In genomic region chr4:103214498-103214924, GRCm38 (mm10) we compare ENCODE assay signal across 8 mouse cellular contexts. TPM values are rescaled to one million over a fixed set of nuclear protein-coding genes. Genes with fewer than 3 reads are reported as not detected.
A peak's percentile ranks its signal among the peaks of the same experiment; 100 is the strongest.
DNase-seq lines count a peak whose midpoint lies in the region; ATAC-seq and TF ChIP-seq lines count a peak whose summit lies in the region.

No protein-coding gene starts in this region.

- H3K36me3 ChIP-seq in forebrain, embryonic 12.5 days (replicated peaks): peaks cover 8% of the 10 kb centered on the region
- H3K36me3 ChIP-seq in heart, embryonic 16.5 days (ENCODE audit: control insufficient read depth, insufficient read depth): peaks cover 4% of the 10 kb centered on the region; the same call in 1 of the 2 replicates
- 0 out of 2 replicates have a peak, but pooled peaks cover 9% of the 10 kb centered on the region for H3K36me3 ChIP-seq in liver, postnatal 0 days (replicated peaks; ENCODE audit: insufficient read depth, low read length)
- H3K36me3 ChIP-seq in neural tube, embryonic 13.5 days: peaks cover 14% of the 10 kb centered on the region
- H3K36me3 ChIP-seq in stomach, postnatal 0 days (ENCODE audit: control insufficient read depth, insufficient read depth, low read length): 0 out of 2 replicates have a peak, but pooled peaks cover 6% of the 10 kb centered on the region

- DNase-seq in CD4-positive helper T cell, adult 2 months (ENCODE audit: low read depth, low spot score): peak; percentile 80
- peak; percentile 80 for DNase-seq in brain, adult 2 months (ENCODE audit: low read depth, low spot score)
- peak; percentile 72 to 81 for DNase-seq in kidney, postnatal 36 days
- DNase-seq in liver, postnatal 0 days: peak; percentile 70
- peak; percentile 60 for DNase-seq in stomach, postnatal 0 days (ENCODE audit: low spot score)

- peak overlapping the region; percentile 69 for H3K4me2 ChIP-seq in forebrain, embryonic 12.5 days
- peak overlapping the region; percentile 74 for H3K4me2 ChIP-seq in heart, embryonic 16.5 days (ENCODE audit: low read depth, low read length)
- H3K4me2 ChIP-seq in liver, postnatal 0 days (ENCODE audit: low read depth, low read length): peak overlapping the region; percentile 87
- H3K4me2 ChIP-seq in neural tube, embryonic 13.5 days: peak overlapping the region; percentile 75
- peak overlapping the region; percentile 80 for H3K4me2 ChIP-seq in stomach, postnatal 0 days (replicated peaks; ENCODE audit: low read depth)

- H3K4me3 ChIP-seq in forebrain, embryonic 12.5 days (replicated peaks): peak overlapping the region; percentile 66
- H3K4me3 ChIP-seq in heart, embryonic 16.5 days (ENCODE audit: low read length): peak overlapping the region; percentile 96
- peak overlapping the region; percentile 97 for H3K4me3 ChIP-seq in liver, postnatal 0 days (ENCODE audit: low read depth, low read length)
- peak overlapping the region; percentile 90 for H3K4me3 ChIP-seq in neural tube, embryonic 13.5 days
- H3K4me3 ChIP-seq in stomach, postnatal 0 days (ENCODE audit: low read depth, low read length): peak overlapping the region; percentile 99

- ATAC-seq in forebrain, embryonic 12.5 days (ENCODE audit: low FRiP score): peak; percentile 83
- peak; percentile 84 for ATAC-seq in heart, embryonic 16.5 days (replicated peaks; ENCODE audit: extremely low read depth, insufficient read depth, low FRiP score)
- ATAC-seq in liver, postnatal 0 days: peak; percentile 66
- peak; percentile 93 for ATAC-seq in neural tube, embryonic 13.5 days (ENCODE audit: low read depth)
- peak; percentile 73 for ATAC-seq in stomach, postnatal 0 days (ENCODE audit: low FRiP score, low TSS enrichment)

- TF ChIP-seq CTCF in liver, postnatal 0 days (IDR thresholded peaks at IDR 0.05; ENCODE audit: low read depth): no peak
- TF ChIP-seq CTCF in stomach, postnatal 0 days (IDR thresholded peaks at IDR 0.05; ENCODE audit: low read depth): no peak

- H3K9ac ChIP-seq in forebrain, embryonic 12.5 days: peak overlapping the region; percentile 90
- H3K9ac ChIP-seq in heart, embryonic 16.5 days (ENCODE audit: low read length): peak overlapping the region; percentile 100
- H3K9ac ChIP-seq in liver, postnatal 0 days (replicated peaks): peak overlapping the region; percentile 98
- H3K9ac ChIP-seq in neural tube, embryonic 13.5 days: peak overlapping the region; percentile 96
- H3K9ac ChIP-seq in stomach, postnatal 0 days (ENCODE audit: low read length): peak overlapping the region; percentile 99

- peaks cover 15% of the 10 kb centered on the region for H3K4me1 ChIP-seq in forebrain, embryonic 12.5 days
- H3K4me1 ChIP-seq in heart, embryonic 16.5 days (ENCODE audit: control insufficient read depth, insufficient read depth, low read length): peaks cover 9% of the 10 kb centered on the region
- H3K4me1 ChIP-seq in liver, postnatal 0 days (ENCODE audit: insufficient read depth): peaks cover 13% of the 10 kb centered on the region
- H3K4me1 ChIP-seq in neural tube, embryonic 13.5 days (replicated peaks): peaks cover 32% of the 10 kb centered on the region
- H3K4me1 ChIP-seq in stomach, postnatal 0 days (replicated peaks; ENCODE audit: control insufficient read depth, insufficient read depth): no peaks in the 10 kb centered on the region

- WGBS in forebrain, embryonic 12.5 days: under 1% methylated on average over 48 of the region's 48 CpGs
- WGBS in heart, embryonic 16.5 days: under 1% methylated on average over 48 of the region's 48 CpGs
- WGBS in liver, postnatal 0 days (ENCODE audit: insufficient replicate concordance): 1% methylated on average over 48 of the region's 48 CpGs
- 1% methylated on average over 48 of the region's 48 CpGs for WGBS in neural tube, embryonic 13.5 days
- WGBS in stomach, postnatal 0 days: 0% methylated on average over 39 of the region's 48 CpGs

- H3K9me3 ChIP-seq in forebrain, embryonic 12.5 days: no peaks in the 10 kb centered on the region
- H3K9me3 ChIP-seq in heart, embryonic 16.5 days (replicated peaks; ENCODE audit: control insufficient read depth, low read length): no peaks in the 10 kb centered on the region
- no peaks in the 10 kb centered on the region for H3K9me3 ChIP-seq in liver, postnatal 0 days (ENCODE audit: low read length)
- no peaks in the 10 kb centered on the region for H3K9me3 ChIP-seq in neural tube, embryonic 13.5 days
- no peaks in the 10 kb centered on the region for H3K9me3 ChIP-seq in stomach, postnatal 0 days (ENCODE audit: control insufficient read depth, low read length)

- no peaks in the 10 kb centered on the region for H3K27me3 ChIP-seq in forebrain, embryonic 12.5 days
- H3K27me3 ChIP-seq in heart, embryonic 16.5 days (ENCODE audit: control insufficient read depth, insufficient read depth, low read length): no peaks in the 10 kb centered on the region
- no peaks in the 10 kb centered on the region for H3K27me3 ChIP-seq in liver, postnatal 0 days (ENCODE audit: insufficient read depth, low read length)
- H3K27me3 ChIP-seq in neural tube, embryonic 13.5 days: no peaks in the 10 kb centered on the region
- H3K27me3 ChIP-seq in stomach, postnatal 0 days (ENCODE audit: control insufficient read depth, insufficient read depth, low read length): no peaks in the 10 kb centered on the region

- H3K27ac ChIP-seq in forebrain, embryonic 12.5 days: peak overlapping the region; percentile 99
- peak overlapping the region; percentile 98 for H3K27ac ChIP-seq in heart, embryonic 16.5 days (ENCODE audit: low read length)
- peak overlapping the region; percentile 98 for H3K27ac ChIP-seq in liver, postnatal 0 days (ENCODE audit: low read depth)
- peak overlapping the region; percentile 100 for H3K27ac ChIP-seq in neural tube, embryonic 13.5 days (replicated peaks)
- H3K27ac ChIP-seq in stomach, postnatal 0 days (replicated peaks): peak overlapping the region; percentile 99

- TF ChIP-seq EP300 in liver, postnatal 0 days (IDR thresholded peaks at IDR 0.05; ENCODE audit: low read depth): no peak
- TF ChIP-seq EP300 in stomach, postnatal 0 days (optimal IDR thresholded peaks at IDR 0.05): no peak

RNA-seq across cellular contexts. Expression of gene Slc35d1, which starts 0.5 kb away (rescaled TPM):
- polyA plus RNA-seq in forebrain, embryonic 12.5 days (2016; fragmentation: Nextera tagmentation; extraction: Ambion mirVana): 7.2 and 8.1 TPM in 2 replicates
- 7.4 and 10.2 TPM in 2 replicates for polyA plus RNA-seq in heart, embryonic 16.5 days (2015; fragmentation: Nextera tagmentation; extraction: Ambion mirVana)
- 10.0 and 10.5 TPM in 2 replicates for polyA plus RNA-seq in liver, postnatal 0 days (2015; fragmentation: Nextera tagmentation; extraction: Ambion mirVana)
- 7.1 and 8.3 TPM in 2 replicates for polyA plus RNA-seq in neural tube, embryonic 13.5 days (2015; fragmentation: Nextera tagmentation; extraction: Ambion mirVana)
- 5.8 and 7.6 TPM in 2 replicates for polyA plus RNA-seq in stomach, postnatal 0 days (2015; fragmentation: Nextera tagmentation; extraction: Ambion mirVana)

Comparison
In these comparisons a context has a peak if more than half of its experiments do, and no peak if none do; other contexts are left out.
1. Peak in every context shown above with its lines: DNase-seq, ATAC-seq, H3K4me3 ChIP-seq and H3K27ac ChIP-seq.